Mouse (Mus musculus) retina, embryonic 14.5 days (tissue): ENCODE results near the gene Dnajc21.

Source experiments
- DNase-seq: peaks from one replicate; pipeline ENCODE4 v3.0.0-alpha.2; 2015; ENCODE audit warnings: low spot score

Gene Dnajc21

GRCm38 (mm10) chr15:10436893-10437292 lies 33.4 kb downstream of the Dnajc21 start:
- no peak for DNase-seq

- DNase-seq = no peak
Observed at GRCm38 (mm10) chr15:10426545-10427266, 43.6 kb downstream of the Dnajc21 start.

DNA sequence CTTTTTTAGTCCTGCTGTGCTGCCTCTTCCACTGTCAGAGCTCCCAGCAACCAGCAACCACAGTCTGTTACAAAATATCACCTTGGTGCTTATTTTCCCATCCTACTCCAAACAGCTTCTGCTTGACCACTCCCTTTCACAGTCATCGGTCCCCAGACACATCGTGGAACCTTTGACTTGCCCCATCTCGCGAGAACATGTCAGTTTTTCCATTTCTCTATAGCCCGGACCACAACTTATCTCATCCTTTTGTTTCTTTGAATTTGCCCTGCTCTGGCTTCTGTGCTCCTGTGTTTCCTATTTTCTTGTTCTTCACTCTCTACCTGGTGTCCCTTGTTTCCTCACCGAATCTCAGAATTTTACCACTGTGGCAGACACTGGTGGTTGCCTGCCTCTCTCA lies 44.2 kb downstream of the Dnajc21 start:
- DNase-seq = no peak

DNA sequence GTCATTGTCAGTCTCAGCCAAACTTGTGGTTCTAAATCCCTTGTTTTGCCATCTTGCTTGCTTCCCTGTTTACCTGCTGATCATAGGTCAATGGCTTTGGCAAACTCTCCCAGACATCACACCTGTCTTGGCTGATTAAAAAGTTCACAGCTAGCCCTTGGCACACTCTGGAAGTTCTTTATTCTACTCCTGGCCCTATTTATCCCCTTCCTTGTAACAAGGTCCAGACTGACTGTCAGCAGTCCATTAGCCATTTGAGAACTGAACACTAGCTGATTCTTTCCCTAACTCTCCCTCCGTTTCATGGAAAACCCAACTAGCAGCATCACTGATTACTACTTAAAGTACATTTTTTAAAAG lies 48.6 kb downstream of the Dnajc21 start:
- no peak for DNase-seq

- peak; percentile 58 for DNase-seq
Observed at GRCm38 (mm10) chr15:10421138-10421784, 49.1 kb downstream of the Dnajc21 start.

GRCm38 (mm10) chr15:10413656-10414055 lies 56.7 kb downstream of the Dnajc21 start:
- DNase-seq = no peak

DNA sequence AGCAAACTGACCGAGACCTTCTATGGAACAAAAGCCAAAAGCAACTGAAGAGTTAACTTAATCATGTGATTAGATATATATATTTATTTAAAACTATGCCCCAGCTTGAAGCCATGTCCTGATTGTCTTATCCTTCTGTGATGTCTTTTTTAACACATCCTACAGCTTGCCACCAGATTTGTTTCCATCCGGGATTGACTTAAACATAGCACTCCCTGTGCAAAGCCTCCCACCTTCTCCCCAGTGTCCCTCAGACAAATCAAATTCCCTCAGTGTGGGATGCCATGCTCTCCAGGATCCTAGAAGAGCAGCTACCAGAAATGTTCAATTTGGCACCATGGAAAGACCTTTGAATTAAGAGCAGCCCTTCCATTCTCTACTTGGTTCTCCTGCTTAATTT lies 59.4 kb downstream of the Dnajc21 start:
- no peak for DNase-seq

DNA sequence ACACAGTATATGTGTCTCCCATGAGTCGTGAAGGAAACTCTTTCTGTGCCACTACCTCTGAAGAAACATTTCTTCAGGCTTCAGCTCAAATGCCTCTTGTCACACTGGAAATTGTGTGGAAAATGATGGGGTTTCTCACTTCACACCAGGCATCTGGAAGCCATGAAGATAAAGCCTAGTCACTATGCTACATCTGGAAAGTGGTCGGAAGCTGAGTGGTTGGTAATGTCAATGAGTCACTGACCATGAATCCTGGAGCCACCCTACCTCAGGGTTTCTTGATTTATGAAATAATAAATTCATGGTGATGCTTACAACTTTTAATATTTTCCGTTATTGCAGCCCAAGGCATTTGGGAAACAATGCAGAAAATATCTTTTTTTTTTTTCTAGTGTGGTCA lies 60.5 kb downstream of the Dnajc21 start:
- no peak for DNase-seq

- peak; percentile 51 for DNase-seq
Observed at GRCm38 (mm10) chr15:10400415-10400814, 69.9 kb downstream of the Dnajc21 start.

GRCm38 (mm10) chr15:10399795-10400194 lies 70.5 kb downstream of the Dnajc21 start:
- no peak for DNase-seq
